Mouse (Mus musculus) gastrocnemius, postnatal 14 days (tissue): Measurements from ENCODE around the gene Zfp738. TPM values are rescaled to one million over a fixed set of nuclear protein-coding genes. Genes with fewer than 3 reads are reported as not detected.

Experiments
- total RNA-seq, 2 experiments: library from RNA; stranded (reverse); gene quantifications; 2 replicates each; pipeline ENCODE4 v1.2.3; 2021

Gene Zfp738
- total RNA-seq, 2 experiments from 2014 or later = 3.6 to 3.9 TPM

Other genes starting within 250 kb of the Zfp738 start
- 1 to 10 TPM; 3.0 to 4.2 TPM for gene Zfp874a, start 235.4 kb downstream of the Zfp738 start, total RNA-seq
- gene Zfp874b, start 202.8 kb downstream of the Zfp738 start, total RNA-seq = 1 to 10 TPM; 6.5 to 8.4 TPM
- gene Zfp58, start 186.5 kb downstream of the Zfp738 start, total RNA-seq = 1 to 10 TPM; 3.6 to 3.7 TPM
- under 1 TPM in 1 of 2 experiments, not detected in 1; 0.23 TPM for gene Gm26965, start 160.9 kb downstream of the Zfp738 start, total RNA-seq
- gene Zfp87, start 160.9 kb downstream of the Zfp738 start, total RNA-seq = 1 to 10 TPM; 5.1 to 5.8 TPM
- 1 to 10 TPM; 2.1 to 2.6 TPM for gene Zfp748, start 133.2 kb downstream of the Zfp738 start, total RNA-seq
- 1 to 10 TPM; 2.4 to 2.8 TPM for gene Zfp729b, start 77.4 kb downstream of the Zfp738 start, total RNA-seq
- 1 to 10 TPM in 1 of 2 experiments, under 1 TPM in 1; 0.72 to 1.2 TPM for gene Gm49345, start 49.3 kb downstream of the Zfp738 start, total RNA-seq
- gene Zfp729a, start 49.3 kb downstream of the Zfp738 start, total RNA-seq = 1 to 10 TPM; 2.5 to 2.6 TPM
- 1 to 10 TPM; 3.8 to 4.8 TPM for gene Zfp65, start 42.1 kb upstream of the Zfp738 start, total RNA-seq
- gene Zfp85, start 68.2 kb upstream of the Zfp738 start, total RNA-seq = 1 to 10 TPM; 1.4 to 1.9 TPM
- 1 to 10 TPM; 1.5 to 2.1 TPM for gene Zfp493, start 92.6 kb upstream of the Zfp738 start, total RNA-seq
- 1 to 10 TPM in 1 of 2 experiments, under 1 TPM in 1; 0.93 to 1.9 TPM for gene Zfp273, start 126.7 kb upstream of the Zfp738 start, total RNA-seq
- gene Gm10037, start 144.0 kb upstream of the Zfp738 start, total RNA-seq = under 1 TPM in 1 of 2 experiments, not detected in 1; 0.43 TPM
- not detected for gene BC048507, start 176.3 kb upstream of the Zfp738 start, total RNA-seq